Mouse (Mus musculus) regulatory T cell (primary cell): ENCODE data around the gene Nqo1.

Experiments
- in situ Hi-C: fragments of 300-600 bp; cut with MboI, MseI; formaldehyde crosslinking; loops from one replicate; pipeline ENCODE4 v1.15.1; 2025; ENCODE audit warnings: high pct_unique_total_duplicates

The Nqo1 gene

GRCm38 (mm10) chr8:107411391-107411790, 8.4 kb upstream of the Nqo1 start:
- in situ Hi-C loops = no loop called here

DNA sequence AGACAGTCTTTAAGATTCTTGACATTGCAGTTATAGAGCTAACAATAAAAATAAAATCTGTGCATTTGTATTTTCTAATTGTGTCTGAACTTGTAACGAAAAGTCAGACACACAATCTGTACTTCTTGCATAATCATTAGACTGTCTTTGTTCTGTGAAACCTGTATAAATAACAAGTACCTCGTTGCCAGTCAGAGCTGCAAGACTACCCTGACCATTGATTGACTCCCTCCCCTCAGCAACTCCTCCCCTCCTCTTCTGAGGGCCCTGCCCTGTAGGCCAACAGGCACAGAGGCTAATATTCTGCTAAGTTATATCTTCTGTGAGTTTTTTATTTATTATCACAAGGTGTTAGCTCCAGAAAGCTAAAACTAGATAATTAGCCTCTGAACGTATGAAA, 2.9 kb upstream of the Nqo1 start:
- in situ Hi-C loops = no loop called here

DNA sequence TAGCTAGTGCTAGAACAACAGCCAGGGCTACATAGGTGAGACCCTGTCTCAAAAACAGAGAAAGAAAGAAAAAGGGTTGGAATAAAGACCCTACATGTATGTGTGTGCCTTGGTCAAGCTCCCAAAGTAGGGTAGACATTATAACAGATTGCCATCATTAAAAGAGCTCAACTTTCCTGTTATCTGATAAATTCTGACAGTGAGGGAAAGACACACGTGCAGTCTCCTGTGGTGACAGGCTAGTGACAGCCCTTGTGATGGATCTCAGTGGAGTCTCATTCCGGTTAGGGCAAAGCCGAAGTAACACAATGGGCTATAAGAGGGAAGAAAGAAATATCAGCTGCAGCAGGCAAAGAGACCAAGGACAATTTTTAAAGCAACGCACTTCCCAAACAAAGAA, 1.1 kb upstream of the Nqo1 start:
- in situ Hi-C loops = no loop called here

DNA sequence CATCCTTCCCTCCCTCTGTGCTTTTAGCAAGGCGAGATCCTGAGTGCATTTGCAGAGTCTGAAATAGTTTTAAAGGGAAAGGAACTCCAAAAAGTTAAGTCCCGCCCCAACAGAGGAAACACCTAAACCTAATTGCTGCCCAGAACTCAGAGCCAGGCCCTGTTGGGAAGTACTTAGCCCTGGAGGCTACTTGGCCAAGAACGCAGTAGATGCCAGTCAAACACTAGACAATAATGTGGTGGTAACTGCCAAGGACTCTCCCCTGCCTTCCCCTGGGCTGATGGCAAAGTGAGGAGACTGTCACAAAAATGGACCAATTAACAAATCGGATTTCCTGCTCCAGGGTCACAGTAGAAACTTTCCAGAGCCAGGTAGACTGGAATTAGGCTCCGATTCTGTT, 1.1 kb downstream of the Nqo1 start:
- in situ Hi-C loops = no loop called here

DNA sequence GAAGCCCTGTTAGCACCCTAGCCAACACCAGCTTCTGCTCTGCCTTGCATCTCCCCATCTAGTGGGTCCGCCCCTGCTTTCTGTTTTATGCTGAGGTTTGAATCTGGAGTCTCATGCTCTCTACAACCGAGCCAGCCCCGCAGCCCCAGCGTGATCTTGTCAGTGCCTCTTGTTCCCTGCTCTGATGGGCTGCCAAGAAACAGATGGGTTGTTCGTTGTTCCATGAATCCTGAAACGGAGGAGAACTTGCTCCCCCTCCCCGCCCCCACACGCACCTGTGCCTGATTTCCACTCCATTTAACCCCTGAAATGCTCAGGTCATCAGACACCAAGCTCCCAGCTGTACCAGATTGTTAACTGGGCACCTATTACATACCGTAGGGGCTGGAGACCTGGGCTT, 3.5 kb downstream of the Nqo1 start:
- in situ Hi-C loops = no loop called here

GRCm38 (mm10) chr8:107397665-107398064, 5.3 kb downstream of the Nqo1 start:
- in situ Hi-C loops = no loop called here

GRCm38 (mm10) chr8:107396106-107396670, 6.8 kb downstream of the Nqo1 start:
- in situ Hi-C loops = no loop called here

GRCm38 (mm10) chr8:107395397-107395796, 7.6 kb downstream of the Nqo1 start:
- in situ Hi-C loops = no loop called here

DNA sequence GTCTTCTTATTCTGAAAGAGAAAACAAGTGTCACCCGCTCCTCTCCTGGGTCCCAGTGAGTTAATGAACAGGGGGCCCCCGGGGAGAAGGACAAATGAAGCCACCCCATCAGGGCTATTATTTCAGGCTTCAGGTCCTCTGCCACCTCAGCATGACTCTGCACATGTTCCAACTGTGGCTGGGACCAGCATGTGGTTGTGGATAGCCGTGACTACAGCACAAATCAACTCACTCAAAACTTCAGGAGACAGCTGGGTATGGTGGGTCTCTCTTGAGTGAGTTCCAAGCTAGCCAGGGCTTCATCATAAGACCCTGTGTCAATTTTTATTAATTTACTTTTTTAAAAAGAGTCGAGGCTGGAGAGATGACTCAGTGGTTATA, 11.9 kb downstream of the Nqo1 start:
- in situ Hi-C loops = no loop called here

GRCm38 (mm10) chr8:107390476-107391135, 12.4 kb downstream of the Nqo1 start:
- in situ Hi-C loops = no loop called here

DNA sequence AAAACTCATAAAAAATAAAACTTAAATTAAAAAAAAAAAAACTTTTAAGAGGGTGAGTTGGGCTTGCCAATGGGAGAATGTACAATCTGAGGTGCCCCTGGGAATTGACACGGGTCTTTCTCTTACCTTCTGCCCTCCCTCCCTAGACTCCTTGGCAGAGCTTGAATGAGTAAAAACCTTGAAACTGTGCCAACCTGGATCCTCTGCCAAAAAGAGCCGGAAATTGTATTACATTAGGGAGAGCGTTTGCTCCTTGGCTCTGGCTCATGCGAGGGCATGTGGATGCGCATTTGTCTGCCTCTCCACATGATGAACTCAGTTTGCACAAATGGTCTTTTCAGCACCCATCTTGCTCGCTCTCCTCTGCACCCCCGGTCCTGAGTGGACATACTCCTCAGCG, 13.4 kb downstream of the Nqo1 start:
- in situ Hi-C loops = loop anchor here (10.0 kb wide), 1 partner anchor 1465 kb away; no protein-coding TSS in a partner anchor

DNA sequence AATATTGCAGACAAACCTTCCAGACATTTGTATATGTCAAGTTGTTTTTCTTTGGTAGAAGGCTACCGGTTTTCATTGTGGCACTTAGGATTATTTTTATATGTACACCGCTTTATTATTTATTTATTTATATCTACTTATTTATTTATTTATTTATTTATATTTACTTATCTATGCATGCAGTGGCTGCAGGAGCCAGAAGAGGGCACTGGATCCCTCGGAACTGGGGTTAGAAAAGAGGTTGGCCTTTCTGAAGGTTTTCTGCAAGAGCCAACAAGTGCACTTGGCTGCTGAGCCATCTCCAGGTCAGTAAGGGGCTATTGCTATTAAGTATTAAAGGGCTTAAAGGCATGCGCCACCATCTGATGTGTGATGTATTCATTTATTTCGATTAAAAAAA, 15.1 kb downstream of the Nqo1 start:
- in situ Hi-C loops = loop anchor here (10.0 kb wide), 1 partner anchor 1463 kb away; no protein-coding TSS in a partner anchor

- in situ Hi-C loops = loop anchor here (10.0 kb wide), 1 partner anchor 1462 kb away; no protein-coding TSS in a partner anchor
Observed at GRCm38 (mm10) chr8:107386642-107387041, 16.4 kb downstream of the Nqo1 start.

GRCm38 (mm10) chr8:107386171-107386570, 16.8 kb downstream of the Nqo1 start:
- in situ Hi-C loops = loop anchor here (10.0 kb wide), 1 partner anchor 1461 kb away; no protein-coding TSS in a partner anchor

DNA sequence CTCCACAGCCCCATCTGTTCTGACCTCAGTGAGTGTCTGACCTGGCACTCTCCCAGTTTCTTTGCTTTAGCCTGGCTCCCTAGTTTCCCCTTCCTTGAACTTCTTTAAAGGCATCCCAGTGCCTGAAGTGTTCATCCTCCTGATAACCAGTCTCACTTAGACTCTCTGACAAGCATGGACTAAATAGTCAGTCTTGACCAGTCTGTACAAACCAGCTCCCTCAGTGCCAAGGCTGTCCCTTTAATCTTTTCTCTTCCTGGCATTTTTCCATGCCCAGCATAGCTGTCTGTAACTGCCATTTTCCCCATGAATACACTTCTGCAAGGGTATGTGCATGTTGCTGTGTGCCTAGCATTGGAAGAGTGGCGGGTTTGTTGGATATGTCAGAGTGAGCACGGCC, 17.9 kb downstream of the Nqo1 start:
- in situ Hi-C loops = loop anchor here (10.0 kb wide), 1 partner anchor 1460 kb away; no protein-coding TSS in a partner anchor

DNA sequence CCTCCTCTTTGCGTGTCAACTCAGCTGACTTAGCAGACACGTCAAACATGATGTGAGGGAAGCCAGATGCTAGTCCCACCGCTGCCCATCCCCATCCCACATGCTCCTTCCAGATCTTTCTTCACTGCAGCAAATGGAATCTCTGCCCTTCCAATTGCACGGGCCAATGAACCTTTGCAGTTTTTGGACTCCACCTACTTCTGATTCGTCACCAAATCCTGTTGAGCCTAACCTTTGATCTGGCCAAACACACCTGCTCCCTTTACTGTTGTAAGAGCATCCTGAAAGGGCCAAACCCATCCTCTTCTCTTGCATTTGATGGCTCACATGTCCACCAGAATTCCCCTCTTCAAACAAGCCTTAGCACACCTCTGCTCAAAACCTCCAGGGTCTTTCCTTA, 18.4 kb downstream of the Nqo1 start:
- in situ Hi-C loops = loop anchor here (10.0 kb wide), 1 partner anchor 1460 kb away; no protein-coding TSS in a partner anchor

- in situ Hi-C loops = loop anchor here (10.0 kb wide), 1 partner anchor 1458 kb away; no protein-coding TSS in a partner anchor
Observed at GRCm38 (mm10) chr8:107382898-107383297, 20.1 kb downstream of the Nqo1 start.

- in situ Hi-C loops = loop anchor here (10.0 kb wide), 1 partner anchor 1457 kb away; no protein-coding TSS in a partner anchor
Observed at GRCm38 (mm10) chr8:107381666-107382065, 21.3 kb downstream of the Nqo1 start.

GRCm38 (mm10) chr8:107380734-107381133, 22.3 kb downstream of the Nqo1 start:
- in situ Hi-C loops = loop anchor here (10.0 kb wide), 1 partner anchor 1456 kb away; no protein-coding TSS in a partner anchor

GRCm38 (mm10) chr8:107377346-107377745, 25.7 kb downstream of the Nqo1 start:
- in situ Hi-C loops = no loop called here

- in situ Hi-C loops = no loop called here
Observed at GRCm38 (mm10) chr8:107370311-107370710, 32.7 kb downstream of the Nqo1 start.
